Mouse (Mus musculus): Measurements from ENCODE around the gene Melk.

DNA sequence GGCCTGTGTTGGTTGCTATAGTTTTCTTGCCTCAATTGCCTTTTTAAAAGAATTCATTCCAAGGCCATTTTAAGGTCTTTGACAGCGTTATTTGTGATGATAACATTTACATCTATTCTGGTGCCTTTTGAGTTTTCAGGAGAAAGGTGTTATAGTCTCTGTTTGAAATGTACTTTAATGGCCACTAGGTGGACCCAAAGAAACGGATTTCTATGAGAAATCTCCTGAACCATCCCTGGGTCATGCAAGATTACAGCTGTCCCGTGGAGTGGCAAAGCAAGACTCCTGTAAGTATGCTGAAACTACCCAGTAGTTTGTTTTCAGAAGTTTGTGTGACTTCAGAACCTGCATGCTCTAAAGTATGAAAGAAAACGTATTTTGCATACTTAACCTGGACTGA lies 24.8 kb downstream of the Melk start:
- TF ChIP-seq CTCF (IDR thresholded peaks at IDR 0.05; ENCODE audit: control insufficient read depth, insufficient read depth, insufficient replicate concordance, low read depth, low read length) = no peak
- no peak for TF ChIP-seq POLR2A (IDR thresholded peaks at IDR 0.05; ENCODE audit: control insufficient read depth, low read depth, low read length)

Data from testis, adult 2 months (tissue).